Comparison of ENCODE assay signal across 26 mouse cellular contexts in genomic region chr13:99558216-99558906, GRCm38 (mm10). TPM values are rescaled to one million over a fixed set of nuclear protein-coding genes. Genes with fewer than 3 reads are reported as not detected.
DNase-seq lines count a peak whose midpoint lies in the region; ATAC-seq and TF ChIP-seq lines count a peak whose summit lies in the region.
"Had no signal": no experiment of that assay in that cellular context is flagged by ENCODE, and none has a peak within 500 bp of the region (broad histone marks: within the 10 kb centered on the region; RNA-seq: fewer than 3 reads in every experiment).

No protein-coding gene starts in this region.

- no peaks in the 10 kb centered on the region for H3K36me3 ChIP-seq in forebrain, embryonic 10.5 days (replicated peaks)
- H3K36me3 ChIP-seq in forebrain, postnatal 0 days (ENCODE audit: insufficient read depth): no peaks in the 10 kb centered on the region
- no peaks in the 10 kb centered on the region for H3K36me3 ChIP-seq in hindbrain, embryonic 11.5 days (ENCODE audit: control insufficient read depth, insufficient read depth, low read length)
- no peaks in the 10 kb centered on the region for H3K36me3 ChIP-seq in hindbrain, postnatal 0 days (ENCODE audit: insufficient read depth, low read length)
- no peaks in the 10 kb centered on the region for H3K36me3 ChIP-seq in E14TG2a.4 (ENCODE audit: insufficient read depth, low read length)
- H3K36me3 ChIP-seq in intestine, embryonic 16.5 days (ENCODE audit: control insufficient read depth, insufficient read depth, low read length): no peaks in the 10 kb centered on the region
- H3K36me3 ChIP-seq: embryonic facial prominence, embryonic 12.5 days; forebrain, embryonic 15.5 days; heart, embryonic 15.5 days; hindbrain, embryonic 13.5 days; liver, embryonic 12.5 days had no signal

- no peak overlapping the region for H3K4me3 ChIP-seq in forebrain, embryonic 10.5 days
- no peak overlapping the region for H3K4me3 ChIP-seq in forebrain, postnatal 0 days (ENCODE audit: low read depth, low read length)
- no peak overlapping the region for H3K4me3 ChIP-seq in hindbrain, embryonic 11.5 days (ENCODE audit: low read depth, low read length)
- no peak overlapping the region for H3K4me3 ChIP-seq in hindbrain, postnatal 0 days (ENCODE audit: low read length)
- peak overlapping the region; percentile 35 for H3K4me3 ChIP-seq in E14TG2a.4 (replicated peaks; ENCODE audit: low read length)
- peak overlapping the region; percentile 37 for H3K4me3 ChIP-seq in intestine, embryonic 16.5 days (ENCODE audit: low read length)
- H3K4me3 ChIP-seq: embryonic facial prominence, embryonic 12.5 days; forebrain, embryonic 15.5 days; heart, embryonic 15.5 days; hindbrain, embryonic 13.5 days; liver, embryonic 12.5 days had no signal

- H3K27ac ChIP-seq in forebrain, embryonic 10.5 days: peak overlapping the region; percentile 4; the same call in 1 of the 2 replicates
- H3K27ac ChIP-seq in forebrain, postnatal 0 days (ENCODE audit: low read depth, low read length): no peak overlapping the region
- no peak overlapping the region for H3K27ac ChIP-seq in hindbrain, embryonic 11.5 days (ENCODE audit: low read depth, low read length)
- no peak overlapping the region for H3K27ac ChIP-seq in hindbrain, postnatal 0 days
- H3K27ac ChIP-seq in intestine, embryonic 16.5 days (ENCODE audit: low read length): no peak overlapping the region
- H3K27ac ChIP-seq: embryonic facial prominence, embryonic 12.5 days; forebrain, embryonic 15.5 days; heart, embryonic 15.5 days; hindbrain, embryonic 13.5 days; liver, embryonic 12.5 days had no signal

- H3K4me1 ChIP-seq in forebrain, embryonic 10.5 days: peaks cover 50% of the 10 kb centered on the region
- H3K4me1 ChIP-seq in forebrain, postnatal 0 days (ENCODE audit: insufficient read depth): peaks cover 3% of the 10 kb centered on the region; the same call in 1 of the 2 replicates
- peaks cover 2% of the 10 kb centered on the region; the same call in 1 of the 2 replicates for H3K4me1 ChIP-seq in hindbrain, embryonic 11.5 days (replicated peaks; ENCODE audit: control insufficient read depth, insufficient read depth, low read length)
- peaks cover 11% of the 10 kb centered on the region for H3K4me1 ChIP-seq in hindbrain, postnatal 0 days (ENCODE audit: insufficient read depth, low read length)
- peaks cover 56% of the 10 kb centered on the region for H3K4me1 ChIP-seq in E14TG2a.4 (replicated peaks; ENCODE audit: low read depth, low read length)
- no peaks in the 10 kb centered on the region for H3K4me1 ChIP-seq in intestine, embryonic 16.5 days (ENCODE audit: control insufficient read depth, insufficient read depth, low read length)
- H3K4me1 ChIP-seq: liver, embryonic 12.5 days had no signal

- no peaks in the 10 kb centered on the region; the same call in 1 of the 2 replicates for H3K27me3 ChIP-seq in forebrain, embryonic 10.5 days (ENCODE audit: poor library complexity, severe bottlenecking)
- no peaks in the 10 kb centered on the region for H3K27me3 ChIP-seq in forebrain, postnatal 0 days (ENCODE audit: insufficient read depth, low read length)
- H3K27me3 ChIP-seq in hindbrain, embryonic 11.5 days (ENCODE audit: control insufficient read depth, insufficient read depth, low read length): no peaks in the 10 kb centered on the region
- H3K27me3 ChIP-seq in hindbrain, postnatal 0 days (ENCODE audit: insufficient read depth, low read length): no peaks in the 10 kb centered on the region
- 0 out of 2 replicates have a peak, but pooled peaks cover 2% of the 10 kb centered on the region for H3K27me3 ChIP-seq in E14TG2a.4 (ENCODE audit: insufficient read depth, low read length)
- no peaks in the 10 kb centered on the region for H3K27me3 ChIP-seq in intestine, embryonic 16.5 days (replicated peaks; ENCODE audit: control insufficient read depth, insufficient read depth, low read length)
- H3K27me3 ChIP-seq: embryonic facial prominence, embryonic 12.5 days; forebrain, embryonic 15.5 days; heart, embryonic 15.5 days; hindbrain, embryonic 13.5 days; liver, embryonic 12.5 days had no signal

- WGBS in forebrain, embryonic 10.5 days: 76% methylated on average over 12 of the region's 12 CpGs
- WGBS in forebrain, postnatal 0 days: 76% methylated on average over 12 of the region's 12 CpGs
- WGBS in hindbrain, embryonic 11.5 days: 74% methylated on average over 12 of the region's 12 CpGs
- WGBS in hindbrain, postnatal 0 days: 79% methylated on average over 12 of the region's 12 CpGs
- WGBS in intestine, embryonic 16.5 days: 61% methylated on average over 12 of the region's 12 CpGs

- H3K9me3 ChIP-seq in forebrain, embryonic 10.5 days: no peaks in the 10 kb centered on the region
- no peaks in the 10 kb centered on the region for H3K9me3 ChIP-seq in forebrain, postnatal 0 days (ENCODE audit: low read length)
- no peaks in the 10 kb centered on the region for H3K9me3 ChIP-seq in hindbrain, embryonic 11.5 days (ENCODE audit: control insufficient read depth, low read length)
- H3K9me3 ChIP-seq in hindbrain, postnatal 0 days (ENCODE audit: low read length): no peaks in the 10 kb centered on the region
- no peaks in the 10 kb centered on the region for H3K9me3 ChIP-seq in E14TG2a.4 (ENCODE audit: low read length)
- H3K9me3 ChIP-seq in intestine, embryonic 16.5 days (ENCODE audit: control insufficient read depth, low read length): no peaks in the 10 kb centered on the region
- H3K9me3 ChIP-seq: embryonic facial prominence, embryonic 12.5 days; forebrain, embryonic 15.5 days; heart, embryonic 15.5 days; hindbrain, embryonic 13.5 days; liver, embryonic 12.5 days had no signal

- no peak overlapping the region for H3K9ac ChIP-seq in forebrain, postnatal 0 days
- H3K9ac ChIP-seq in hindbrain, embryonic 11.5 days (ENCODE audit: low read depth, low read length): no peak overlapping the region
- H3K9ac ChIP-seq in hindbrain, postnatal 0 days (replicated peaks; ENCODE audit: low read length): no peak overlapping the region
- H3K9ac ChIP-seq in intestine, embryonic 16.5 days (ENCODE audit: low read depth, low read length): no peak overlapping the region
- H3K9ac ChIP-seq: embryonic facial prominence, embryonic 12.5 days; forebrain, embryonic 15.5 days; heart, embryonic 15.5 days; hindbrain, embryonic 13.5 days; liver, embryonic 12.5 days had no signal

- no peak for DNase-seq in forebrain, embryonic 10.5 days (ENCODE audit: extremely low spot score, low spot score)
- DNase-seq in forebrain, postnatal 0 days: no peak
- DNase-seq in hindbrain, embryonic 11.5 days (ENCODE audit: low spot score): no peak
- DNase-seq in hindbrain, postnatal 0 days (ENCODE audit: low spot score): no peak
- DNase-seq in left cerebral cortex, postnatal 25 days (ENCODE audit: low spot score in 2 of 2): no peak
- no peak for DNase-seq in cerebellum, postnatal 4 days (ENCODE audit: low spot score in 2 of 2)
- DNase-seq: adrenal gland, postnatal 36 days; cerebellum, adult 18-20 months; cerebellum, postnatal 36 days; gastrocnemius, postnatal 36 days; kidney, adult 8-10 months; kidney, postnatal 25 days; left cerebral cortex, postnatal 4 days; lung, adult 2 months; lung, postnatal 4 days; retina, postnatal 1 day; thymus, postnatal 14 days had no signal

- TF ChIP-seq CTCF in forebrain, postnatal 0 days (IDR thresholded peaks at IDR 0.05; ENCODE audit: low read depth): no peak
- no peak for TF ChIP-seq CTCF in hindbrain, postnatal 0 days (IDR thresholded peaks at IDR 0.05; ENCODE audit: low read depth)
- no peak for TF ChIP-seq CTCF in E14TG2a.4 (conservative IDR thresholded peaks at IDR 0.05; ENCODE audit: low read length)

- intact Hi-C loops in left cerebral cortex, postnatal 25 days (cut with DNase I): no loop called here

- H3K4me2 ChIP-seq in forebrain, postnatal 0 days (ENCODE audit: low read depth): no peak overlapping the region
- H3K4me2 ChIP-seq in hindbrain, embryonic 11.5 days (replicated peaks; ENCODE audit: low read depth, low read length): no peak overlapping the region
- no peak overlapping the region for H3K4me2 ChIP-seq in hindbrain, postnatal 0 days (ENCODE audit: low read depth, low read length)
- peak overlapping the region; percentile 54 for H3K4me2 ChIP-seq in intestine, embryonic 16.5 days (ENCODE audit: low read depth, low read length)
- H3K4me2 ChIP-seq: embryonic facial prominence, embryonic 12.5 days; forebrain, embryonic 15.5 days; heart, embryonic 15.5 days; hindbrain, embryonic 13.5 days; liver, embryonic 12.5 days; midbrain, embryonic 11.5 days had no signal

- no peak for ATAC-seq in forebrain, postnatal 0 days
- ATAC-seq in hindbrain, embryonic 11.5 days (ENCODE audit: low FRiP score): 0 out of 2 replicates have a peak, but pooled peaks have one; percentile 27
- no peak for ATAC-seq in hindbrain, postnatal 0 days
- ATAC-seq in intestine, embryonic 16.5 days: peak; percentile 78
- ATAC-seq: CD4-positive, CD25-positive, alpha-beta regulatory T cell, adult 4 months; forebrain, embryonic 15.5 days; liver, embryonic 12.5 days had no signal

RNA-seq across cellular contexts. Expression of gene Map1b, which starts 42.0 kb away (rescaled TPM):
- 403 and 460 TPM in 2 replicates for polyA plus RNA-seq in forebrain, embryonic 10.5 days (2016; fragmentation: Nextera tagmentation; extraction: Ambion mirVana)
- total RNA-seq in forebrain, postnatal 0 days (2014; rRNA removed): 589 and 781 TPM in 2 replicates
- 1,169 and 2,082 TPM in 2 replicates for polyA plus RNA-seq in forebrain, postnatal 0 days (2015; fragmentation: Nextera tagmentation; extraction: Ambion mirVana)
- polyA plus RNA-seq in hindbrain, embryonic 11.5 days (2014; fragmentation: Nextera tagmentation; extraction: Ambion mirVana): 1,051 and 1,521 TPM in 2 replicates
- total RNA-seq in hindbrain, postnatal 0 days (2014; rRNA removed): 690 and 787 TPM in 2 replicates
- polyA plus RNA-seq in hindbrain, postnatal 0 days (2015; fragmentation: Nextera tagmentation; extraction: Ambion mirVana): 1,844 and 1,981 TPM in 2 replicates
- 81.4 and 91.4 TPM in 2 replicates for polyA plus RNA-seq in intestine, embryonic 16.5 days (2015; fragmentation: Nextera tagmentation; extraction: Ambion mirVana)
- total RNA-seq in left cerebral cortex, postnatal 25 days (2021): 100 to 1,000 TPM; 586 to 625 TPM

Comparison
In these comparisons a context has a peak if more than half of its experiments do, and no peak if none do; other contexts are left out.
1. ATAC-seq: peak in hindbrain, embryonic 11.5 days (single experiment) and intestine, embryonic 16.5 days (single experiment); none in forebrain, postnatal 0 days (single experiment) and hindbrain, postnatal 0 days (single experiment).
2. H3K4me3 ChIP-seq: peak in E14TG2a.4 (single experiment) and intestine, embryonic 16.5 days (single experiment); none in forebrain, embryonic 10.5 days (single experiment), forebrain, postnatal 0 days (single experiment), hindbrain, embryonic 11.5 days (single experiment) and hindbrain, postnatal 0 days (single experiment).